In genomic region chr4:138859245-138859644, GRCm38 (mm10) we compare ENCODE assay signal across 9 mouse cellular contexts. TPM values are rescaled to one million over a fixed set of nuclear protein-coding genes. Genes with fewer than 3 reads are reported as not detected.
DNase-seq lines count a peak whose midpoint lies in the region; ATAC-seq and TF ChIP-seq lines count a peak whose summit lies in the region.
"Had no signal": no experiment of that assay in that cellular context is flagged by ENCODE, and none has a peak within 500 bp of the region (broad histone marks: within the 10 kb centered on the region; RNA-seq: fewer than 3 reads in every experiment).

No protein-coding gene starts in this region.

- TF ChIP-seq CTCF in small intestine, adult 2 months (IDR thresholded peaks at IDR 0.05; ENCODE audit: extremely low read depth, insufficient read length, insufficient replicate concordance, low read depth, low read length) = 0 out of 2 replicates have a peak, but pooled peaks have one; percentile 17

- H3K4me3 ChIP-seq in heart, embryonic 16.5 days (ENCODE audit: low read length) = no peak overlapping the region
- H3K4me3 ChIP-seq in ES-E14 (ENCODE audit: insufficient read depth in 1 of 2, low read depth in 1 of 2, low read length in 2 of 2, poor library complexity in 1 of 2, severe bottlenecking in 1 of 2) = peak overlapping the region; percentile 55 to 72
- H3K4me3 ChIP-seq in embryonic facial prominence, embryonic 10.5 days = peak overlapping the region; percentile 48
- H3K4me3 ChIP-seq in limb, embryonic 11.5 days (ENCODE audit: low read depth, low read length) = no peak overlapping the region
- H3K4me3 ChIP-seq in small intestine, adult 2 months (ENCODE audit: low read depth, low read length) = no peak overlapping the region
- H3K4me3 ChIP-seq: myocyte had no signal

- no peak for DNase-seq in heart, postnatal 14 days
- peak; percentile 70 for DNase-seq in ES-E14 (ENCODE audit: low read depth, low spot score)
- peak; percentile 67 for DNase-seq in embryonic facial prominence, embryonic 10.5 days (ENCODE audit: low spot score)
- peak; percentile 63 for DNase-seq in limb, embryonic 11.5 days (ENCODE audit: low spot score)
- DNase-seq in spleen, adult 12 weeks (ENCODE audit: low spot score) = no peak

- ATAC-seq in heart, embryonic 16.5 days (replicated peaks; ENCODE audit: extremely low read depth, insufficient read depth, low FRiP score) = no peak
- ATAC-seq in limb, embryonic 11.5 days (ENCODE audit: insufficient number of reproducible peaks, low FRiP score, low TSS enrichment, low read depth) = no peak
- ATAC-seq in monocyte, adult 5-6 weeks (replicated peaks; ENCODE audit: insufficient number of reproducible peaks, low FRiP score, low TSS enrichment, poor library complexity, severe bottlenecking) = no peak

- no peaks in the 10 kb centered on the region for H3K36me3 ChIP-seq in heart, embryonic 16.5 days (ENCODE audit: control insufficient read depth, insufficient read depth)
- no peaks in the 10 kb centered on the region for H3K36me3 ChIP-seq in ES-E14 (ENCODE audit: control insufficient read depth, insufficient read depth, low read length, poor library complexity, severe bottlenecking)
- H3K36me3 ChIP-seq in embryonic facial prominence, embryonic 10.5 days (replicated peaks) = no peaks in the 10 kb centered on the region
- no peaks in the 10 kb centered on the region for H3K36me3 ChIP-seq in limb, embryonic 11.5 days (ENCODE audit: control insufficient read depth, insufficient read depth, low read length)
- H3K36me3 ChIP-seq in small intestine, adult 2 months (ENCODE audit: control insufficient read depth, insufficient read depth, low read length) = no peaks in the 10 kb centered on the region

- TF ChIP-seq POLR2A in small intestine, adult 2 months (IDR thresholded peaks at IDR 0.05; ENCODE audit: low read depth, low read length) = no peak

- no peaks in the 10 kb centered on the region for H3K4me1 ChIP-seq in heart, embryonic 16.5 days (ENCODE audit: control insufficient read depth, insufficient read depth, low read length)
- peaks cover 0 to 18% of the 10 kb centered on the region in 2 experiments; a peak in 2 of 4 replicates for H3K4me1 ChIP-seq in ES-E14 (ENCODE audit: control insufficient read depth in 2 of 2, insufficient read depth in 2 of 2, low read length in 2 of 2, poor library complexity in 1 of 2)
- peaks cover 6% of the 10 kb centered on the region; the same call in 1 of the 2 replicates for H3K4me1 ChIP-seq in embryonic facial prominence, embryonic 10.5 days
- H3K4me1 ChIP-seq in limb, embryonic 11.5 days (ENCODE audit: control insufficient read depth, insufficient read depth, low read length) = 0 out of 2 replicates have a peak, but pooled peaks cover 4% of the 10 kb centered on the region
- no peaks in the 10 kb centered on the region for H3K4me1 ChIP-seq in small intestine, adult 2 months (ENCODE audit: control insufficient read depth, insufficient read depth, insufficient read length, low read length)

- no peaks in the 10 kb centered on the region for H3K9me3 ChIP-seq in heart, embryonic 16.5 days (replicated peaks; ENCODE audit: control insufficient read depth, low read length)
- H3K9me3 ChIP-seq in ES-E14 (ENCODE audit: control insufficient read depth, insufficient read depth, low read depth, low read length) = no peaks in the 10 kb centered on the region
- no peaks in the 10 kb centered on the region for H3K9me3 ChIP-seq in embryonic facial prominence, embryonic 10.5 days
- no peaks in the 10 kb centered on the region for H3K9me3 ChIP-seq in limb, embryonic 11.5 days (ENCODE audit: control insufficient read depth, low read length)

- intact Hi-C loops in heart, postnatal 14 days (cut with DNase I) = no loop called here

- H3K27ac ChIP-seq in heart, embryonic 16.5 days (ENCODE audit: low read length) = no peak overlapping the region
- no peak overlapping the region for H3K27ac ChIP-seq in ES-E14 (ENCODE audit: insufficient read depth, low read depth, low read length, poor library complexity, severe bottlenecking)
- H3K27ac ChIP-seq in embryonic facial prominence, embryonic 10.5 days (replicated peaks) = no peak overlapping the region
- H3K27ac ChIP-seq in limb, embryonic 11.5 days (replicated peaks; ENCODE audit: low read depth, low read length) = no peak overlapping the region
- H3K27ac ChIP-seq in small intestine, adult 2 months (ENCODE audit: insufficient read depth, low read depth, low read length) = no peak overlapping the region

- no peak overlapping the region for H3K9ac ChIP-seq in heart, embryonic 16.5 days (ENCODE audit: low read length)
- H3K9ac ChIP-seq in ES-E14 (ENCODE audit: insufficient read depth, low read depth, low read length, poor library complexity, severe bottlenecking) = peak overlapping the region; percentile 54; the same call in 1 of the 2 replicates
- H3K9ac ChIP-seq in limb, embryonic 11.5 days (ENCODE audit: low read length) = no peak overlapping the region

- in situ Hi-C loops in ES-E14 (cut with MboI; ENCODE audit: low sequenced_read_pairs in 2 of 2, unreplicated experiment in 2 of 2) = loop anchor here in 1 of 2 experiments (10.0 kb wide), 2 partner anchors 114 to 414 kb away; no protein-coding TSS in a partner anchor

- 19% methylated on average over 9 of the region's 9 CpGs for WGBS in heart, embryonic 16.5 days
- WGBS in embryonic facial prominence, embryonic 10.5 days = 17% methylated on average over 9 of the region's 9 CpGs
- 22% methylated on average over 9 of the region's 9 CpGs for WGBS in limb, embryonic 11.5 days
- WGBS in small intestine, adult 2 months = 34% methylated on average over 9 of the region's 9 CpGs

- H3K4me2 ChIP-seq in heart, embryonic 16.5 days (ENCODE audit: low read depth, low read length) = peak overlapping the region; percentile 15; the same call in 1 of the 2 replicates
- H3K4me2 ChIP-seq in limb, embryonic 11.5 days (ENCODE audit: low read depth, severe bottlenecking) = peak overlapping the region; percentile 33; the same call in 1 of the 2 replicates

- peaks cover 2% of the 10 kb centered on the region; the same call in 1 of the 2 replicates for H3K27me3 ChIP-seq in heart, embryonic 16.5 days (ENCODE audit: control insufficient read depth, insufficient read depth, low read length)
- H3K27me3 ChIP-seq in embryonic facial prominence, embryonic 10.5 days (replicated peaks; ENCODE audit: low read depth, poor library complexity, severe bottlenecking) = 0 out of 2 replicates have a peak, but pooled peaks cover 8% of the 10 kb centered on the region
- H3K27me3 ChIP-seq in limb, embryonic 11.5 days (ENCODE audit: control insufficient read depth, insufficient read depth, low read length) = no peaks in the 10 kb centered on the region
- 0 out of 2 replicates have a peak, but pooled peaks cover 2% of the 10 kb centered on the region for H3K27me3 ChIP-seq in small intestine, adult 2 months (ENCODE audit: control insufficient read depth, insufficient read depth, low read length)

TF ChIP-seq in ES-E14, 5 proteins besides CTCF, POLR2A, EP300 and RAD21:
- TF ChIP-seq MAFK (IDR thresholded peaks at IDR 0.05; ENCODE audit: insufficient read depth, low read depth, low read length) (no peak), CHD2 (IDR thresholded peaks at IDR 0.05; ENCODE audit: low read depth, low read length) (no peak), ZNF384 (IDR thresholded peaks at IDR 0.05; ENCODE audit: low read depth, low read length) (no peak), HCFC1 (IDR thresholded peaks at IDR 0.05; ENCODE audit: borderline replicate concordance, insufficient read depth, low read length) (no peak), ZC3H11A (IDR thresholded peaks at IDR 0.05; ENCODE audit: borderline replicate concordance, low read depth, low read length) (no peak)

RNA-seq across cellular contexts. Expression of gene Pla2g5, which starts 4.0 kb away (rescaled TPM):
- 2.7 and 3.8 TPM in 2 replicates for polyA plus RNA-seq in heart, embryonic 16.5 days (2015; fragmentation: Nextera tagmentation; extraction: Ambion mirVana)
- total RNA-seq in heart, postnatal 14 days (2021) = 10 to 100 TPM; 22.4 to 30.4 TPM
- 3.7 and 7.4 TPM in 2 replicates for total RNA-seq in ES-E14 (2012; rRNA removed)
- polyA plus RNA-seq in embryonic facial prominence, embryonic 10.5 days (2016; fragmentation: Nextera tagmentation; extraction: Ambion mirVana) = 0.34 and 0.60 TPM in 2 replicates
- polyA plus RNA-seq in limb, embryonic 11.5 days (2014; fragmentation: Nextera tagmentation; extraction: Ambion mirVana) = 0.12 TPM in 1 of 2 replicates, not detected in the other
- 6.0 and 11.6 TPM in 2 replicates for polyA plus RNA-seq in small intestine, adult 2 months (2012; rRNA removed)
- not detected in 3 replicates for total RNA-seq in monocyte, adult 5-6 weeks (2017)

RNA-seq across cellular contexts. Expression of gene Gm13030, which starts 14.5 kb away (rescaled TPM):
- polyA plus RNA-seq in heart, embryonic 16.5 days (2015; fragmentation: Nextera tagmentation; extraction: Ambion mirVana) = not detected in 2 replicates
- not detected for total RNA-seq in heart, postnatal 14 days (2021)
- not detected in 2 replicates for total RNA-seq in ES-E14 (2012; rRNA removed)
- polyA plus RNA-seq in embryonic facial prominence, embryonic 10.5 days (2016; fragmentation: Nextera tagmentation; extraction: Ambion mirVana) = not detected in 2 replicates
- not detected in 2 replicates for polyA plus RNA-seq in limb, embryonic 11.5 days (2014; fragmentation: Nextera tagmentation; extraction: Ambion mirVana)
- not detected in 2 replicates for polyA plus RNA-seq in small intestine, adult 2 months (2012; rRNA removed)
- total RNA-seq in monocyte, adult 5-6 weeks (2017) = not detected in 3 replicates
- polyA plus RNA-seq: myocyte had no signal

RNA-seq across cellular contexts. Expression of gene Pla2g2e, which starts 18.5 kb away (rescaled TPM):
- 0.18 TPM in 1 of 2 replicates, not detected in the other for polyA plus RNA-seq in heart, embryonic 16.5 days (2015; fragmentation: Nextera tagmentation; extraction: Ambion mirVana)
- total RNA-seq in heart, postnatal 14 days (2021) = 1 to 10 TPM; 1.4 TPM
- total RNA-seq in ES-E14 (2012; rRNA removed) = 0.36 and 2.0 TPM in 2 replicates
- polyA plus RNA-seq in embryonic facial prominence, embryonic 10.5 days (2016; fragmentation: Nextera tagmentation; extraction: Ambion mirVana) = not detected in 2 replicates
- polyA plus RNA-seq in limb, embryonic 11.5 days (2014; fragmentation: Nextera tagmentation; extraction: Ambion mirVana) = not detected in 2 replicates
- 0.16 and 0.67 TPM in 2 replicates for polyA plus RNA-seq in small intestine, adult 2 months (2012; rRNA removed)
- total RNA-seq in monocyte, adult 5-6 weeks (2017) = not detected in 3 replicates

RNA-seq across cellular contexts. Expression of gene Otud3, which starts 54.5 kb away (rescaled TPM):
- polyA plus RNA-seq in heart, embryonic 16.5 days (2015; fragmentation: Nextera tagmentation; extraction: Ambion mirVana) = 3.0 and 3.3 TPM in 2 replicates
- total RNA-seq in heart, postnatal 14 days (2021) = 10 to 100 TPM in 1 of 2 experiments, 1 to 10 TPM in 1; 9.4 to 10.0 TPM
- total RNA-seq in ES-E14 (2012; rRNA removed) = 12.7 and 13.5 TPM in 2 replicates
- 3.8 and 4.9 TPM in 2 replicates for polyA plus RNA-seq in embryonic facial prominence, embryonic 10.5 days (2016; fragmentation: Nextera tagmentation; extraction: Ambion mirVana)
- polyA plus RNA-seq in limb, embryonic 11.5 days (2014; fragmentation: Nextera tagmentation; extraction: Ambion mirVana) = 3.6 and 3.7 TPM in 2 replicates
- 7.4 and 10.3 TPM in 2 replicates for polyA plus RNA-seq in small intestine, adult 2 months (2012; rRNA removed)
- 9.8 to 13.1 TPM (median 11.9 TPM) in 3 replicates for total RNA-seq in monocyte, adult 5-6 weeks (2017)

Comparison
In these comparisons a context has a peak if more than half of its experiments do, and no peak if none do; other contexts are left out.
1. H3K4me3 ChIP-seq: peak in ES-E14 (2 of 2) and embryonic facial prominence, embryonic 10.5 days (single experiment); none in heart, embryonic 16.5 days (single experiment), limb, embryonic 11.5 days (single experiment) and small intestine, adult 2 months (single experiment).
2. DNase-seq: peak in ES-E14 (single experiment), embryonic facial prominence, embryonic 10.5 days (single experiment) and limb, embryonic 11.5 days (single experiment); none in heart, postnatal 14 days (0 of 2) and spleen, adult 12 weeks (single experiment).